Mouse (Mus musculus) heart, postnatal 0 days (tissue): Measurements from ENCODE around the gene Mier2. TPM values are rescaled to one million over a fixed set of nuclear protein-coding genes. Genes with fewer than 3 reads are reported as not detected.

ENCODE experiments used
- ATAC-seq: fragments of 200-750 bp; cut with Nextera tagmentation; 2 replicates; pipeline ENCODE4 v1.8.0; 2017; ENCODE audit warnings: low read depth, moderate number of reproducible peaks, moderate library complexity; ENCODE audit not compliant: insufficient read depth
- DNase-seq: peaks from one replicate; pipeline ENCODE4 v3.0.0-alpha.2; 2016; ENCODE audit warnings: low spot score
- H3K27ac ChIP-seq: fragments of 300-500 bp; sonication (generic); 2 replicates; pipeline ENCODE4 v1.5.1; 2014; ENCODE audit warnings: low read depth, mild to moderate bottlenecking
- H3K27me3 ChIP-seq: fragments of 300-500 bp; sonication (generic); 2 replicates; pipeline ENCODE4 v1.6.1; 2014; ENCODE audit warnings: low read length, mixed read lengths; ENCODE audit not compliant: control insufficient read depth, insufficient read depth
- H3K36me3 ChIP-seq: fragments of 300-500 bp; sonication (generic); replicated peaks from 2 replicates; pipeline ENCODE4 v1.6.1; 2014; ENCODE audit warnings: low read length, mixed read lengths; ENCODE audit not compliant: control insufficient read depth, insufficient read depth
- H3K4me1 ChIP-seq: fragments of 300-500 bp; sonication (generic); 2 replicates; pipeline ENCODE4 v1.6.1; 2014; ENCODE audit warnings: antibody characterized with exemption; ENCODE audit not compliant: control insufficient read depth, insufficient read depth
- H3K4me2 ChIP-seq: fragments of 300-500 bp; sonication (generic); 2 replicates; pipeline ENCODE4 v1.6.1; 2014; ENCODE audit warnings: low read depth, mild to moderate bottlenecking, low read length, moderate library complexity
- H3K4me3 ChIP-seq: fragments of 300-500 bp; sonication (generic); 2 replicates; pipeline ENCODE4 v1.5.1; 2014; ENCODE audit warnings: low read depth, low read length
- H3K9ac ChIP-seq: fragments of 300-500 bp; sonication (generic); replicated peaks from 2 replicates; pipeline ENCODE4 v1.6.1; 2014; ENCODE audit warnings: low read depth, low read length, mixed read lengths
- H3K9me3 ChIP-seq: fragments of 300-500 bp; sonication (generic); replicated peaks from 2 replicates; pipeline ENCODE4 v1.6.1; 2016; ENCODE audit warnings: low read length; ENCODE audit not compliant: control insufficient read depth
- CTCF ChIP-seq: IDR thresholded peaks from 2 replicates; pipeline ENCODE4 v1.5.1; 2016; ENCODE audit warnings: antibody characterized with exemption, control low read depth, low read depth
- EP300 ChIP-seq: IDR thresholded peaks from 2 replicates; pipeline ENCODE4 v1.6.1; 2016; ENCODE audit warnings: antibody characterized with exemption, low read depth
- WGBS: fragments of 180-500 bp; shearing (Covaris S2); extraction: QIAGEN DNeasy Blood & Tissue Kit; methylation state at CpG from one replicate; pipeline ENCODE4 v1.1.7; 2014; 5-methylcytosine and 5-hydroxymethylcytosine counted together
- polyA plus RNA-seq: library from polyadenylated mRNA; unstranded; fragments of >200 nt; fragmentation: Nextera tagmentation; extraction: Ambion mirVana; gene quantifications from 2 replicates; pipeline ENCODE4 v1.2.1, GENCODE M21; 2015
- total RNA-seq: library from RNA; depleted of rRNA; stranded (reverse); fragments of >200 nt; gene quantifications from 2 replicates; pipeline ENCODE4 v1.2.3, GENCODE M21; 2014; ENCODE audit warnings: low replicate concordance

Gene Mier2
- total and polyA plus RNA-seq, 2 experiments from 2014 or later = 12.0 to 32.7 TPM

DNA sequence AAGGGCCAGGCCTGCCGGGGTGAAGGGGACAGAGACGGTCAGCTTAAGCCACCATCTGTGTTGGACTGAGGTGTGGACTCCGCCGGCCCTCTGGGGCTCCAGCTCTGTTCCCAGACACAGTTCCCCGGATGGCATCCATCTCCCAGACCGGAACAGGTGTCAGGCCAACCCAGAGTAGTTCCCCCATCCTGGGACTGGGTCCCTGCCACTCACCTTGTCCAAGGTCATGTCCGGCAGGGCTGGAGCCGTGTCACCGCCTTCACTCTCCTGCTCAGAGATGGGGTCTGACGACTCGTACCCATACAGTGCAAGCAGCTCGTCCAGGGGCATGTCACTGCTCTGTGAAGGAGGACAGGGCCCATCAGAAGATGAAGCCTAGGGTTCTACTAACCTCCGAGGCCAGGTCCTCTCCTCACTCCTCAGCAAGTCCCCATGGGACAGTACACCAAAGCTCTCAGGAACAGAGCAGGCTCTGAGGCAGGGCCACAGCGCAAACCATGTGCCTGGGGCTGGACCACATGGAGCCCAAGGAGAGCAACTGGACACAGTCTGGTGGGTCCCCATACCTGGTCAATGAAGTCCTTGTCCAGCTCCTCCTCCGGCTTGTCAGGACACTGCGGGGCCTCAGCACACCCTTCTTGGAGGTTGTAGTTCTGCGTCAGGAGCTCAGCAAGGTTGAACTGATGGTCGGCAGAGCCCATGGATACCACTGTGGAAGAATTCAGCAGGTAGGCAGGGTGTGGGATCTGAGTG lies 5.9 kb downstream of the Mier2 start:
- 82% methylated on average over 18 of the region's 18 CpGs for WGBS
- H3K27ac ChIP-seq = no peak overlapping the region
- TF ChIP-seq EP300 (no peak), CTCF (no peak)
- H3K4me1 ChIP-seq = peaks cover 14% of the 10 kb centered on the region
- H3K9ac ChIP-seq = no peak overlapping the region
- no peak for DNase-seq
- peaks cover 56% of the 10 kb centered on the region for H3K36me3 ChIP-seq
- H3K27me3 ChIP-seq = no peaks in the 10 kb centered on the region
- H3K4me2 ChIP-seq = no peak overlapping the region
- no peaks in the 10 kb centered on the region for H3K9me3 ChIP-seq
- H3K4me3 ChIP-seq = no peak overlapping the region
- ATAC-seq = no peak

DNA sequence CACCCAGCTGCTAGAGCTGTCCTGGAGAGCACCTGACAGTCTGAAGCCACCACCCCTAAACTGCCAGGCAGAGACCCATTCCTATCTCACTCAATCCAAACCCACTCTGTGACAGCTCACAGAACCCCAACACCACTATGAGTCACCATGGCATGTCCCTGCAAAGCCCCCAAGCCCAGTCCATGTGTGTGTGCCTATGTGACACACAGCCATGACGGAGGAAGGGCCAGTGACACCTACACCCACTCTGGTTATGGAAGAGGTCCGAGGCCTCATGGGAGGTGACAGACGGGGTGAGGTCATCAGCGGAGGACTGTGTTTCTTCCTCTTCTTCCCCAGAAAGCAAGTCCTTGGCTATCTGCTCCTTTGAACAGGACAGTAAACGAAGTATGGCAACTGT lies 6.5 kb downstream of the Mier2 start:
- TF ChIP-seq CTCF (no peak), EP300 (no peak)
- Histone ChIP-seq H3K27me3 (no peaks in the 10 kb centered on the region), H3K27ac (no peak overlapping the region), H3K4me1 (peaks cover 10% of the 10 kb centered on the region), H3K4me3 (no peak overlapping the region), H3K9me3 (no peaks in the 10 kb centered on the region), H3K36me3 (peaks cover 62% of the 10 kb centered on the region), H3K9ac (no peak overlapping the region), H3K4me2 (no peak overlapping the region)
- no peak for DNase-seq
- WGBS = 82% methylated on average over 5 of the region's 5 CpGs
- ATAC-seq = no peak

DNA sequence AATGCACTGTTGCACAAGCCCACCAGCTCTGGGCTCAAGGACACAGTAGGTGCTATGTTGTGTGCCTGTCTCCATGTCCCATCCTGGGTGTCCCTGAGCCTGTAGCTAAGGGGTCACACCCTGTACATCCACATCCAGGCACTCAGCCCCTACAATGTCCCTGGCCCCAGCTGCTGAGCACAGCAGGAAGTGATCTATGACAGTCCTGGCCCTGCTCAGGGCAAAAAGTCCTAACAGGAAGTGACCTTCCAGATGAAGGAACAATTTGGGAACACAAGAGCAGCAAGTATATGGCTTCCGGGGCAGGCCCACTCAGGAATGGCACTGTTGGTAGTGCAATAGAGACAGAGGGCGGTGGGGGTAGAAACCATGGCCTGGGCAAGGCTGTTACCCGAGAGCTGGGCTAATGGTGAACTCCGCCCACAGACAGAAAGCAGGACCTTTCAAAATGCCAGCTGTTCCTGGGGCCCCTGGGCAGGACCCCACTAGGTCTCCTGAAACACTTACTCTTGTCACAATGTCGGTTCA lies 7.8 kb downstream of the Mier2 start:
- ATAC-seq (no peak), DNase-seq (no peak)
- Histone ChIP-seq H3K36me3 (peaks cover 76% of the 10 kb centered on the region), H3K4me3 (no peak overlapping the region), H3K4me1 (peaks cover 5% of the 10 kb centered on the region; the same call in 1 of the 2 replicates), H3K27me3 (no peaks in the 10 kb centered on the region), H3K27ac (no peak overlapping the region), H3K9me3 (no peaks in the 10 kb centered on the region), H3K4me2 (no peak overlapping the region), H3K9ac (no peak overlapping the region)
- TF ChIP-seq EP300 = no peak
- no peak for TF ChIP-seq CTCF
- 73% methylated on average over 5 of the region's 5 CpGs for WGBS

DNA sequence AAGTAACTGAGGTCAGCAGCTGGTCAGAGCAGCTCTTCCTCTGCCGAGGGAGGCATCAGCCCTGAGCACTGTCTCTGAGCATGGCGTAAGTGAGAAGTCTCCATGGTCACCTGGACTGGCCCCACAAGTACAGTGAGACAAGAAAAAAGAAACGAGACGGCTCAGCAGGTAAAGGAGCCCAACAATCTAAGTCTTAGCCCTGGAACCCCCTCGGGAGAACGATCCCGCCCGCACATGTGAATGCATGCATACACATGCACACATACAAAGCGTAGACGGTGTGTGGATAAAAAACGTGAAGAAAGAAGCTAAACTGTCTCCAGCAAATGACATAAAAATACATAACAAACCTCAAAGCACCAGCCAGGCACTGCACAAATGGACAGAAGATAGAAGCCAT lies 8.5 kb downstream of the Mier2 start:
- peaks cover 5% of the 10 kb centered on the region; the same call in 1 of the 2 replicates for H3K4me1 ChIP-seq
- TF ChIP-seq CTCF (no peak), EP300 (no peak)
- no peak for DNase-seq
- H3K4me3 ChIP-seq = no peak overlapping the region
- H3K9me3 ChIP-seq = no peaks in the 10 kb centered on the region
- no peaks in the 10 kb centered on the region for H3K27me3 ChIP-seq
- H3K9ac ChIP-seq = no peak overlapping the region
- no peak overlapping the region for H3K4me2 ChIP-seq
- H3K27ac ChIP-seq = no peak overlapping the region
- ATAC-seq = no peak
- H3K36me3 ChIP-seq = peaks cover 83% of the 10 kb centered on the region
- WGBS = 87% methylated on average over 11 of the region's 11 CpGs

DNA sequence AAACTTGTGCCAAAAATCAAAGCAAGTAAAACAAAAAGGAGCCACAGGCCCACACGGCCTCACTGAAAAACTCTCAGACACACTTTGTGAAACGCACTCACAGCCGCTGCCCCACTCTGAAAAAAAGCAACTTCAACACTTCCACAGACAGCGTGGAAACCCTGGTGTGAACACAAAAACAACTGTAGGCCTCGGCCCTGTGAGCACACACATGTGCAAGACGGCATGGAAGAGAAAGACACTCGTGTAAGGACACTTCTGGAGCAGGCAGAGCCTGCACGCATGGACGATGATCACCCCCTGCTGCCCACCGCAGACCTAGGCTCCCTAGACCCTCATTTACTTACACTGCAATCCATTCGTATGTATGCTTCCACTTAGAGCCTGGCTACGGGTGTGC lies 9.1 kb downstream of the Mier2 start:
- Histone ChIP-seq H3K36me3 (peaks cover 89% of the 10 kb centered on the region), H3K9ac (no peak overlapping the region), H3K4me1 (peaks cover 5% of the 10 kb centered on the region; the same call in 1 of the 2 replicates), H3K27me3 (no peaks in the 10 kb centered on the region), H3K4me2 (no peak overlapping the region), H3K9me3 (no peaks in the 10 kb centered on the region), H3K4me3 (no peak overlapping the region), H3K27ac (no peak overlapping the region)
- TF ChIP-seq EP300 = no peak
- no peak for TF ChIP-seq CTCF
- ATAC-seq = no peak
- no peak for DNase-seq
- WGBS = 89% methylated on average over 12 of the region's 12 CpGs

DNA sequence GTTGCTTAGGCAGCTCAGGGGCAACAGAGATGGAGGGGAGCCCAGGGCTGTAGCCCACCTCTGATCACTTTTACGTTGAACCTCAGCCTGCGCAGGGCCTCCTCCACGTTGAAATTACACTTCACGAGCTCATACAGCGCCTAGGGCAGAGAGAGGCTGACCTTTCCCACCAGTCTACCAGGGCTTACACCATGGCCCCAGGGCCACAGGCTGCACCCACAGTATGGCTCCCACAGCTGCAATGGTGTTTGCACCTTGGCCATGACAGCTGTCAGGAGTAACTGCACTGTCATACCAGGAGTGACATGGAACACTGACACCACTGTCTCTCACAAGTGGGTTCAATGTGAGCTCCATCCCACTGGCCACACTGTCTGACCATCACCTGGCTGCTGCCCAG lies 10.4 kb downstream of the Mier2 start:
- peaks cover 5% of the 10 kb centered on the region; the same call in 1 of the 2 replicates for H3K4me1 ChIP-seq
- ATAC-seq (no peak), DNase-seq (no peak)
- no peaks in the 10 kb centered on the region for H3K9me3 ChIP-seq
- peaks cover 91% of the 10 kb centered on the region for H3K36me3 ChIP-seq
- WGBS = 91% methylated on average over 5 of the region's 5 CpGs
- no peak overlapping the region for H3K9ac ChIP-seq
- H3K27me3 ChIP-seq = no peaks in the 10 kb centered on the region
- H3K27ac ChIP-seq = no peak overlapping the region
- no peak overlapping the region for H3K4me2 ChIP-seq
- no peak for TF ChIP-seq EP300
- TF ChIP-seq CTCF = no peak
- H3K4me3 ChIP-seq = no peak overlapping the region
